ENCODE assay signal across 8 mouse cellular contexts in the genomic region with DNA sequence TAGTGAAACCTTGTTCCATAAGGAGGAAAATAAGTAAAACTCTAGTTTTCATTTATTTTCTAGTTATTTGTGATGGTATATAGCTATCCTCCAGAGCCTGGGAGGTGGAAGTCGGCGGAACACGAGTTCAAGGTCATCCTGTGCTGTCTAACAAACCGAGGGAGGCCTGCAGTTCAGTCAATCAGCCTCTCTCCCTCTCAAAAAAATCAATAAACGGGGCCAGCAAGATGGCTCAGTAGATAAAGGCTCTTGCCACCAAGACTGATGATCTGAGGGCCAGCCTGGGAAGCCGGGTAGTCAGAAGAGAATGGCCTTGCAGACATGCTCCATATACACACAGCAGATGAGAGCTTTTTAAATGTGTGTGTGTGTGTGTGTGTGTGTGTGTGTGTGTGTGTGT. TPM values are rescaled to one million over a fixed set of nuclear protein-coding genes. Genes with fewer than 3 reads are reported as not detected.
DNase-seq lines count a peak whose midpoint lies in the region; ATAC-seq and TF ChIP-seq lines count a peak whose summit lies in the region.

No protein-coding gene starts in this region.

- peaks cover 41% of the 10 kb centered on the region for H3K4me1 ChIP-seq in forebrain, embryonic 12.5 days
- H3K4me1 ChIP-seq in liver, embryonic 16.5 days (ENCODE audit: control insufficient read depth, low read depth, low read length): peaks cover 12% of the 10 kb centered on the region

- intact Hi-C loops in gastrocnemius, adult 2 months (cut with DNase I): loop anchor here (5.0 kb wide), 2 partner anchors 53 to 83 kb away; partner anchors contain the start of gene Actb

- no peaks in the 10 kb centered on the region for H3K9me3 ChIP-seq in forebrain, embryonic 12.5 days
- H3K9me3 ChIP-seq in liver, embryonic 16.5 days (replicated peaks; ENCODE audit: control insufficient read depth, low read length): no peaks in the 10 kb centered on the region

- H3K27me3 ChIP-seq in C2C12 (ENCODE audit: control insufficient read depth, insufficient read depth, insufficient read length): no peaks in the 10 kb centered on the region
- no peaks in the 10 kb centered on the region for H3K27me3 ChIP-seq in forebrain, embryonic 12.5 days
- peaks cover 62% of the 10 kb centered on the region for H3K27me3 ChIP-seq in liver, embryonic 16.5 days (ENCODE audit: control insufficient read depth, insufficient read depth, low read depth, low read length)

- no peaks in the 10 kb centered on the region for H3K36me3 ChIP-seq in C2C12 (ENCODE audit: control insufficient read depth, insufficient read depth)
- H3K36me3 ChIP-seq in forebrain, embryonic 12.5 days (replicated peaks): no peaks in the 10 kb centered on the region
- no peaks in the 10 kb centered on the region for H3K36me3 ChIP-seq in liver, embryonic 16.5 days (ENCODE audit: control insufficient read depth, insufficient read depth)

- TF ChIP-seq CTCF in gastrocnemius, adult 2 months (IDR thresholded peaks at IDR 0.05): no peak
- TF ChIP-seq CTCF in C2C12 (IDR thresholded peaks at IDR 0.05; ENCODE audit: control insufficient read depth, insufficient read depth, insufficient read length): no peak

- H3K4me3 ChIP-seq in gastrocnemius, adult 2 months: peak overlapping the region; percentile 99
- H3K4me3 ChIP-seq in C2C12 (ENCODE audit: insufficient read depth, poor library complexity, severe bottlenecking): peak overlapping the region; percentile 28
- peak overlapping the region; percentile 96 for H3K4me3 ChIP-seq in forebrain, embryonic 12.5 days (replicated peaks)
- no peak overlapping the region for H3K4me3 ChIP-seq in liver, embryonic 16.5 days (ENCODE audit: low read depth, low read length)

- DNase-seq in gastrocnemius, adult 2 months: no peak
- no peak for DNase-seq in gastrocnemius, postnatal 4 days (ENCODE audit: low spot score in 2 of 2)
- no peak for DNase-seq in layer of hippocampus, adult 9-10 months (ENCODE audit: low spot score)
- DNase-seq in gastrocnemius, adult 18-20 months (ENCODE audit: low spot score): no peak
- DNase-seq in right cerebral cortex, postnatal 14 days: no peak

- H3K4me2 ChIP-seq in forebrain, embryonic 12.5 days: peak overlapping the region; percentile 92
- H3K4me2 ChIP-seq in liver, embryonic 16.5 days (ENCODE audit: low read depth, low read length): peak overlapping the region; percentile 68

- peak overlapping the region; percentile 51 for H3ac ChIP-seq in C2C12 (ENCODE audit: control insufficient read depth, insufficient read length, low read depth)

- peak overlapping the region; percentile 100 for H3K27ac ChIP-seq in gastrocnemius, adult 2 months
- peak overlapping the region; percentile 100 for H3K27ac ChIP-seq in forebrain, embryonic 12.5 days
- peak overlapping the region; percentile 91; the same call in 1 of the 2 replicates for H3K27ac ChIP-seq in liver, embryonic 16.5 days (ENCODE audit: low read length)

- no peak for ATAC-seq in forebrain, embryonic 12.5 days (ENCODE audit: low FRiP score)
- ATAC-seq in liver, embryonic 16.5 days (ENCODE audit: low read depth): no peak

- WGBS in forebrain, embryonic 12.5 days: 33% methylated on average over 6 of the region's 6 CpGs
- WGBS in liver, embryonic 16.5 days (ENCODE audit: insufficient replicate concordance): 26% methylated on average over 6 of the region's 6 CpGs

- H3K9ac ChIP-seq in forebrain, embryonic 12.5 days: peak overlapping the region; percentile 98
- no peak overlapping the region; the same call in 1 of the 2 replicates for H3K9ac ChIP-seq in liver, embryonic 16.5 days (ENCODE audit: low read depth, low read length)

- peaks cover 32% of the 10 kb centered on the region for H3K79me2 ChIP-seq in C2C12 (ENCODE audit: control insufficient read depth, insufficient read depth)

- H3K79me3 ChIP-seq in C2C12 (ENCODE audit: low read depth): peaks cover 20% of the 10 kb centered on the region

TF ChIP-seq in C2C12, 6 proteins besides CTCF, POLR2A, EP300 and RAD21:
- no peak for TF ChIP-seq MAX (IDR thresholded peaks at IDR 0.05)
- no peak for TF ChIP-seq MYOG (IDR thresholded peaks at IDR 0.05; ENCODE audit: control insufficient read depth, extremely low read depth, insufficient read length)
- TF ChIP-seq CEBPB (IDR thresholded peaks at IDR 0.05; ENCODE audit: low read depth): no peak
- TF ChIP-seq MYOD1 (IDR thresholded peaks at IDR 0.05; ENCODE audit: control insufficient read depth, insufficient read length, low read depth): no peak
- no peak for TF ChIP-seq USF1 (IDR thresholded peaks at IDR 0.05; ENCODE audit: low read depth)
- no peak for TF ChIP-seq FOSL1 (IDR thresholded peaks at IDR 0.05; ENCODE audit: insufficient read depth, low read length, poor library complexity, severe bottlenecking)
TF ChIP-seq in C2C12: peak in this region for 0.

RNA-seq across cellular contexts. Expression of gene Tnrc18, which starts 6.6 kb away (rescaled TPM):
- 10 to 100 TPM; 31.5 to 32.0 TPM for total RNA-seq in gastrocnemius, adult 2 months (2021)
- 10 to 100 TPM; 82.2 TPM for total RNA-seq in gastrocnemius, postnatal 4 days (2021)
- 44.3 TPM for polyA plus RNA-seq in C2C12 (2012; fragmentation: generic; extraction: Trizol)
- 56.8 and 64.6 TPM in 2 replicates for polyA plus RNA-seq in forebrain, embryonic 12.5 days (2016; fragmentation: Nextera tagmentation; extraction: Ambion mirVana)
- 2.6 and 3.4 TPM in 2 replicates for polyA plus RNA-seq in liver, embryonic 16.5 days (2015; fragmentation: Nextera tagmentation; extraction: Ambion mirVana)
- 10 to 100 TPM; 29.0 to 40.6 TPM for total RNA-seq in gastrocnemius, adult 18-20 months (2021)
